Mouse (Mus musculus) lung, adult 2 months (tissue): Measurements from ENCODE around the gene Rbm44.

Experiments used
- CTCF ChIP-seq: fragments of 200-500 bp; IDR thresholded peaks from 2 replicates; pipeline ENCODE4 v1.5.1; 2011; ENCODE audit warnings: mild to moderate bottlenecking, low read length, control low read depth; ENCODE audit not compliant: insufficient read depth
- POLR2A ChIP-seq: fragments of 200-500 bp; IDR thresholded peaks from 2 replicates; pipeline ENCODE4 v1.6.1; 2011; ENCODE audit warnings: low read depth, mild to moderate bottlenecking, control low read depth, low read length, borderline replicate concordance; ENCODE audit errors: extremely low read depth

GRCm38 (mm10) chr1:91112606-91113005 lies 32.3 kb upstream of the Rbm44 start:
- TF ChIP-seq CTCF (no peak), POLR2A (no peak)
